Mouse (Mus musculus) gastrocnemius, postnatal 4 days (tissue): Measurements from ENCODE around the gene Gm10160. TPM values are rescaled to one million over a fixed set of nuclear protein-coding genes. Genes with fewer than 3 reads are reported as not detected.
"Not testable (repeated sequence)": the region's sequence is repeated elsewhere in the genome, so short reads cannot be mapped to it uniquely, and the experiment has no call there.

Source experiments
- DNase-seq, 2 experiments: peaks; one replicate each; pipeline ENCODE4 v3.0.0; 2021 to 2022; ENCODE audit warnings: low spot score in 2 of 2, mixed read lengths in 2 of 2
- total RNA-seq, 2 experiments: library from RNA; stranded (reverse); gene quantifications; 2 replicates each; pipeline ENCODE4 v1.2.3; 2021

The Gm10160 gene
- total RNA-seq, 2 experiments from 2014 or later, result not detected

- peak; percentile 29 to 57 for DNase-seq
These were observed 3.6 kb upstream of the Gm10160 start, which contains the start of gene Tm6sf1 for GRCm38 (mm10) chr7:81858968-81859721. Gene Tm6sf1 (plus strand): TSS chr7:81859001.

GRCm38 (mm10) chr7:81858236-81858635 lies 2.6 kb upstream of the Gm10160 start:
- no peak for DNase-seq

DNA sequence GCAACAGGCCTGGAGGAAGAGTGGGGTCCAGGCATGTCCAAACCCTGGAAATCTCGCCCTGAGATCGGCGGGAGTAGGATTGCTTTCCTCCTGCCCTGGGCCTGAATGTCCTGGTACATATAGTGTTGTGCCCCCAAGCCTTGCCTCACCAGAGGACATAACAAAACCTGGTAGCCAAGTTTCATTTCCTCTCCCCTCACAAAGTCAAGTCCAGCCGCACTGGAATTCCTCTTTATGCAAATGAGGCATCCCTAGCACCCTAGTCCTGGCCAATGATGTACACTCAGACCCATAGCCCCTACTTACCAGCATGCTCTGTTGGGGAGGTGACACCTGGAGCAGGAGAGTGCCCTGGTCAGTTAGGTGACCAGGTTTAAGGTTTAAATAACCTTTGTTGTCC lies 627 bp upstream of the Gm10160 start:
- no peak for DNase-seq

DNA sequence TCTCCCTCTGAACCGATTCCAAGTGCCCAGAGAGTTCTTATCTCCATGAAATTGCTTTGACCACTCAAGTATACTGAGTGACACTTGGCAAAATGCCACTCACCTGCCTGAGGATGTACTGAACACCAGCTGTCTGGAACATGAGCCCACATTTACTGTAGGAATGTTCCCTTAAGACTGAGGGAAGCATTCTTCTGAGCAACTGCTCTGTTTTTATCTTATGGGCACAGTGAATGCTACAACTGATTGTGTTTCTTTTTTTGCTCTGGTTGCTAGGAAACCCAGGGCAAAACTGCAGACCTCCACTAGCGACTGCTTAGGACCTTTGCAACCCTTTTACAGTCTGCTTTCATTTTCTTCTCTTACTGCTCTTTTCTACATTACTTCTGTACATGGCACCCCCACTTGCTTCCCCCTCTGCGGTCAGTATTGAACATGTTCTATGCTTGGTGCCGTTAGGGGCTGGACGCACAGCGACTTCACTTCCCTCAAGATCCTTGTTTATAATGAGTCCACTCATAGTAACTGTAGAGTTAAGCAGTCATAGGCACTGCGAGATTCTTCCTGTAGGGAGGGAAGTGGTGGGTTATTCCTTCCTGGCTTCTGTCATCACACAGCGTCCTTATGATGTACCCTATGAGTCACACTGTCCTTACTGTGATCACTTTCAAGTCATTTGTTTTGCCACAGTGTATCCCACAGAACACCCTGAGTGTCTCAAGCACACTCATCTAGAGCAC lies 856 bp downstream of the Gm10160 start:
- DNase-seq, result no peak

DNA sequence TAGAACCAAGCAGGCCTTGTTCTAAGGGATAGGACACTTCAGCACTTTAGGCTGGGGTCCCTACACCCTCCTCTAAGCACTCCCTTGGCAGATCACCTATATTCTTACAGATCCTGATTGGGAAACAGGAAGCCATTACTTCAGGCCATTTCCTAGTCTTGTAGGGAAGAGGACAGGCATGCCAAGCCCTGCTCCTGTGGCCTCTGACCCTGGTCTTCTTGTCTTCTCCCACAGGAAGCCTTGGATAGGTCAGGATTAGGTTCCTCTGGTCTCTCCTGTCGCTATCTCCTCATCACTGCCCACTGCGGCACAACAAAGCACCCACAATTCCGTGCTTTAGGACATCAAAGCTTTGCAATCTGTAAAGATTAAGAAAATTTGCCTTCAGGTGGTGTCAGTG lies 3.9 kb downstream of the Gm10160 start:
- DNase-seq, result no peak

DNA sequence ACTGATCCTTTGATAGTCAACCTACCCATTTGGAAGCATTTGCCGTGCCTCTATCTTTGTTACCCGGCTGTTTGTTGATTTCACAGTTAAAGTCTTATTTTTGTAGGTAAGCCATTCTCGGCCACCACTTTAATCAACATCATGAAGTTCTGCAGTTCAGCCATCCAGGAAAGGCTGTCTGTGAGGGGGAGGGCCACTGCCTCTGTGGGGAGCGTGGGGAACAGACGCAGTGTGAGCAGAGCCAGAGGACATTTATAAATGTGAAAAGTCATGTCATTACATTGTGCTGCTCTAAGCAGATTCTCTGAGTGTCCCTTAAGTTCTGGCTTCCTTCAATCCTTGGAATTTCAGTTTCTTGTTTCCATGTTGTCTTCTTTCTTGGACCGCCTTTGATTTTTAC lies 5.4 kb downstream of the Gm10160 start:
- no peak for DNase-seq

DNA sequence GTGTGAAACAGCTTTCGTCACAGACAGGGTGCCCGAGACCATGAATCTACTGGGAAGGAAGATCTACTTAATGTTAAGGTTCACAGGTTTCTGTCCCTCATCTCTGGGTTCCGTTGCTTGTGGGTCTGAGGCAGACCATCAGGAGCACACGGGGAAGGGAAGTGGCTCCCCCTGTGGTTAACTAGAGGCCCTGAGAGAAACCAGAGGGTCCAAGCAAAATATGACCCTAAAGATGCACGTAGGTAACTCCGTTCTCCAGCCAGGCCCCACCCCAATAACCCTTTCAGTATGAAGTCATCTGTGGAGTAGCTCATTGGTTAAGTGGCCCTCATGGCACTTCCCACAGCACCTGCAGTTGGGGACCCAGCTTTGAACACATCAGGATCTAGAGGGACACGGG lies 6.0 kb downstream of the Gm10160 start:
- DNase-seq, result no peak

- DNase-seq, result no peak
These were observed 6.4 kb downstream of the Gm10160 start for GRCm38 (mm10) chr7:81849214-81849613.

- no peak for DNase-seq
These were observed 7.8 kb downstream of the Gm10160 start for GRCm38 (mm10) chr7:81847777-81848176.

DNA sequence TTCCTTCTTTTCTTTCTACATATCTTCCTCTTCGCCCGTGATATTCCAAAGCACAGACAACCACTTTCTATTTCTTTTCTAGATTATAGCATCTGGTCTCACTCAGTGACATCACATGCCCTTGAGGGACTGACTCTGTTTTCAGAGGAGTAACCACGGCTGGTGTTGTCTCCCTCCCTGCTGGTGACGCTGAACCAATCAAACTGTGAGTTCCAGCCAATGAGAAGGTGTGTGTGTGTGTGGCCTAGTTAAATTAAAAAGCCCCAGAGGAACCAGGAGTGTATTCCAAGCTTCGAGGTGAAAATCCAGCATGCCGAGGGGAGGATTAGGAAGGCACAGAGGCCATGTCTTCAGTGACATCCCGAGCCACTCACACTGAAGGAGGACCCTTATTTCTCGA lies 8.6 kb downstream of the Gm10160 start:
- DNase-seq, result no peak

GRCm38 (mm10) chr7:81846008-81846407 lies 9.6 kb downstream of the Gm10160 start:
- no peak for DNase-seq

- no peak for DNase-seq
These were observed 10.3 kb downstream of the Gm10160 start for GRCm38 (mm10) chr7:81845313-81845712.

DNA sequence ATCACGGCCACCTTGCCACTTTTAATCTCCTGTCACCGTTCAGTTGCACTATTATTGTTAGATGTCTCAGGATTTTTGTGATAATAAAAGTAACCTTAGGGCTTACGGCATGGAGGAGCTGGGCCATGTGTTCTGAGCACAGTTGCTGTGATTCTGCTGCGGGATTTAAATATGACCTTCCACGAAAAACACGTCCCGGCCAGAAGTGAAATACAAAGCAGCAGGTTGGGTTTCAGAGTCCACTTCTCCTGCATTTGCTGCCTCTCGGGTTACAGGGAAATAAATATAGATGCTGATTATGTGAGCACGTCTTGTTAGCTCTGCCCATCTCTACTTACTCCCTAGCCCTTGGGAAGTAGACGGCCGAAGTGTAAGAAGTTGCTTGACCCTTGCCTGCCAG lies 10.8 kb downstream of the Gm10160 start:
- DNase-seq, result no peak

- DNase-seq, result no peak
These were observed 11.7 kb downstream of the Gm10160 start for GRCm38 (mm10) chr7:81843903-81844302.

DNA sequence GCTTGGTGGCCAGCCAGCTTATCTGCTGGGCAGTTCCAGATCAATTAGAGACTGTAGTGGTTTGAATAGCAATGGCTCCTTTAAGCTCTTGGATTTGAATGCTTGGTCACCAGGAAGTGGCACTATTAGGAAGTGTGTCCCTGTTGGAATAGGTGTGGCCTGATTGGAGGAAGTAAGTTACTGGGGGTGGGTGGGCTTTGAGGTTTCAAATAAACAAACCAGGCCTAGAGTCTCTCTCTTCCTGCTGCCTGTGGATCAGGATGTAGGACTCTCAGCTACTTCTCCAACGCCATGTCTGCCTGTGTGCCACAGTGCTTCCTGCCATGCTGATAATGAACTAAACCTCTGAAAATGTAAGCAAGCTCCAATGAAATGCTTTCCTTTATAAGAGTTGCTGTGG lies 12.6 kb downstream of the Gm10160 start:
- DNase-seq, result no peak

- DNase-seq, result no peak
These were observed 13.5 kb downstream of the Gm10160 start for GRCm38 (mm10) chr7:81842141-81842540.

GRCm38 (mm10) chr7:81841439-81841838 lies 14.2 kb downstream of the Gm10160 start:
- no peak for DNase-seq

DNA sequence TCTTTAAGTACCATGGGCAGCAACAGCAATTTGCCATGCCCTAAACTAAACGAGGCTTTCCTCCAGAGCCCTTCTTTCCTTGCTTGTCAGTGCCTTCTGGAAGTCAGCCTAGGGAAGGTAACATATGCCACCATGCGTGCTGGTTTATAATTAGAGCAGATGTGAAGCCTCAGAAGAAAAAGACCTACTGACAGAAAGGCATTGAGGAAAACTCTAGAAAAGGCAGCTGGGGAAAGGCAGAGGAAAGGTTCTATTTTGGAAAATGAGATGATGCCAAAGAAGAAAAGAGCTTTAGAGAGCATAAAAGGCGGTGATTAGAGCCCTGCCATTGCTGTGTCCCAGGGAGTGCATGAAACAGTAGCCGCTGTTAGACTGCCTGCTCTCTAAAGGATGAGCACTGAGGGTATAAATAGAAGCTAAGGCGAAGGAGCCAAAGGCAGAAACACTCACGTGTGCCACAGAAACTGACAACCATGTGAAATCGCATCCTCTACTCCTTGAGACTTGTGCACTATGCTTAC lies 14.9 kb downstream of the Gm10160 start:
- no peak for DNase-seq

GRCm38 (mm10) chr7:81839746-81840145 lies 15.8 kb downstream of the Gm10160 start:
- DNase-seq, result no peak

- DNase-seq, result not testable (repeated sequence)
These were observed 17.8 kb downstream of the Gm10160 start for GRCm38 (mm10) chr7:81837771-81838170.

DNA sequence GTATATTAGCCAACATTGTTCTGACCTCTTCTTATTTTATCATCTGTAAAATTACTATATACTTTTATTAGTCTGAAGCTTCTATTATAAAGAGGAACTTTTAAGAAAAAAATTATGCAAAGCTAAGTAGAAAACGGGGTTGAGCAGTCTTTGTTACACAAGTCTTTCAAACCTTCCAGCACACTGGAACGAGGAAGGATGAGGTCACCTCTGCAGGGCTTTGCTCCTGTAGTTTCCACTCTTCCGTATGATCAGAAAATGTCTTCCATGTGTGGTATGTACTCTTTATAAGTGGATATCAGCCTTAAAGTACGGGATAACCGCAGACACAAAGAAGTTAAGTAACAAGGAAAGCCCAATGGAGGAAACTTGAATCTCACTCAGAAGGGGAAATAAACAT lies 20.2 kb downstream of the Gm10160 start:
- no peak for DNase-seq

DNA sequence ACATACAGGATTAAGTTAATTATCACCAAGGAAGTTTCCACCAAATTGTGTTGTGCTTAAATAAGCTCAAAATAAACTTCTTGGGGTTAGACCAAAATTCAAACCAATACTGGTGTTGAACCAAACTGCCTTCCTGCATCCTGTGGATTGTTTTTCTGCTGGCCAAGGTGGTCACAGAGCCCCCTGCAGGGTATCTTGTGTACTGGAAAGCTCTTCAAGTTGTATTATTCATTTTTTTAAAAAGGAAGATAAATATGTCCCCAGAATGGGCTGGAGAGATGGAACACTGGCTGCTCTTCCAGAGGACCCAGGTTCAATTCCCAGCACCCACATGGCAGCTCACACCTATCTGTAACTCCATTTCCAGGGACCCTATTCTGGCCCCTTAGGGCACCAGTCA lies 20.7 kb downstream of the Gm10160 start:
- no peak for DNase-seq
